Comparison of ENCODE assay signal across 8 mouse cellular contexts in the genomic region with DNA sequence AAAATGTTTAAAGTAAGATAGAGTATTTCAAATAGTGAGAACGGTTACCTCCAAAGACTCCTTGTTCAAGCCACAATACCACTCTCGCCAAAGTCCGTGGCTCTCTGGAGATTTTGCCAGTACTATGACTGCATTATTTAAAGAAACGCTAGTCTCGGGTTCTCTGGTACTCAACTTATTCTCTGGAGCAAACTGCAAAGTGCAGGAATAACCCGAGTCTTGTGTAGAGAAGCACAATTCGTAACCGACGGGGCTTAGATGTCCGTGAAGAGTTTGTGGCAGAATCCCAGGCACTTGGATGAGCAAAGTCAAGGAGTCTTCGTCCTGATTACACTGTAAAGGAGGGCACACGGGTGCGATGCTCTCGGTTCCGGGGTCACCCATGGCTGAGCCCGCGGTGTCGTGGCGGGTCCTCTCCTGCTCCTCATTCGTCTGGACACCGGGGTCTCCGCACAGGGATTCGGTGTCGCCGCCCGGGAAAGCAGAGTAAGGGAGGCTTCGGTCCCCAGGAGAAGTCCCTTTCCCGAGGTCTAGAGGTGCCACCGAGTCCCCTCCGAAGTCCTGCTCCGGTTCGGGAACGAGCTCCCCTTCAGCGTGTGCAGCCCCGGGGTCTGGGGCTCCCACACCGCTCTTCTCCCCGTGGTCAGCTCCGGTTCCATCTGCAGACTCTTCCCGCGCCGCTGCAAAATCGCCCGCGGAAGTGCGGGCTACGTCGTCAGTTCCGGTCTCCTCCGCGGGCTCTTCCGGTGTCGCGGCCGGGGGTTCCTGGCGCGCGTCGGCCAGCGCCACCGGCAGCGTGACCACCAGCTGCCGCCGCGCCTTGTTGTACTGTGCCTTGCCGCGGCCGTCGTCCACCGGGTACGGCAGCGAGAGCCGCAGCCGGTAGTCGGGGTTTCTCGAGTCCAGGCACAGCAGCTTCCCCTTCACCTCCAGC. TPM values are rescaled to one million over a fixed set of nuclear protein-coding genes. Genes with fewer than 3 reads are reported as not detected.
DNase-seq lines count a peak whose midpoint lies in the region; ATAC-seq and TF ChIP-seq lines count a peak whose summit lies in the region.

Gm49383 (minus strand) TSS at position 661 of the 934 bp plus-strand sequence.

- intact Hi-C loops in heart, postnatal 14 days (cut with DNase I), result loop anchor here (5.0 kb wide), 1 partner anchor 46 kb away; the partner anchor contains the start of gene Klhdc1

- H3K27ac ChIP-seq in MEL (ENCODE audit: control insufficient read depth, low read depth, low read length), result peak within 1 kb of the TSS; percentile 57
- peak within 1 kb of the TSS; percentile 86 for H3K27ac ChIP-seq in forebrain, embryonic 14.5 days (ENCODE audit: low read depth, low read length)
- H3K27ac ChIP-seq in lung, embryonic 16.5 days (ENCODE audit: low read length), result peak within 1 kb of the TSS; percentile 86

- H3K9ac ChIP-seq in MEL (ENCODE audit: control insufficient read depth, low read depth, low read length, poor library complexity, severe bottlenecking), result peak within 1 kb of the TSS; percentile 72
- H3K9ac ChIP-seq in forebrain, embryonic 14.5 days (ENCODE audit: low read length), result peak within 1 kb of the TSS; percentile 87
- H3K9ac ChIP-seq in lung, embryonic 16.5 days (ENCODE audit: low read length), result peak within 1 kb of the TSS; percentile 84

- H3K4me1 ChIP-seq in MEL (ENCODE audit: control insufficient read depth in 1 of 2, insufficient read depth in 2 of 2, low read length in 2 of 2), result peaks cover 2 to 18% of the 10 kb centered on the region in 2 experiments
- peaks cover 11% of the 10 kb centered on the region for H3K4me1 ChIP-seq in forebrain, embryonic 14.5 days (ENCODE audit: control insufficient read depth, insufficient read depth, low read length)
- peaks cover 21% of the 10 kb centered on the region for H3K4me1 ChIP-seq in lung, embryonic 16.5 days (replicated peaks; ENCODE audit: control insufficient read depth, insufficient read depth, low read length)

- WGBS in forebrain, embryonic 14.5 days, result under 1% methylated on average over 75 of the region's 75 CpGs
- under 1% methylated on average over 75 of the region's 75 CpGs for WGBS in lung, embryonic 16.5 days

- H3K4me2 ChIP-seq in forebrain, embryonic 14.5 days (ENCODE audit: low read length), result peak within 1 kb of the TSS; percentile 96
- peak within 1 kb of the TSS; percentile 99 for H3K4me2 ChIP-seq in lung, embryonic 16.5 days (ENCODE audit: low read depth, low read length)

- no peaks in the 10 kb centered on the region for H3K9me3 ChIP-seq in MEL (replicated peaks; ENCODE audit: insufficient read depth, low read length)
- H3K9me3 ChIP-seq in forebrain, embryonic 14.5 days (replicated peaks; ENCODE audit: control insufficient read depth, low read length), result no peaks in the 10 kb centered on the region
- no peaks in the 10 kb centered on the region for H3K9me3 ChIP-seq in lung, embryonic 16.5 days (ENCODE audit: control insufficient read depth, low read length)

- peak within 1 kb of the TSS; percentile 68 to 89 for H3K4me3 ChIP-seq in MEL (ENCODE audit: control insufficient read depth in 1 of 2, insufficient read depth in 1 of 2, low read depth in 2 of 2, low read length in 2 of 2)
- peak within 1 kb of the TSS; percentile 83 for H3K4me3 ChIP-seq in forebrain, embryonic 14.5 days (ENCODE audit: low read depth, low read length)
- peak within 1 kb of the TSS; percentile 98 for H3K4me3 ChIP-seq in lung, embryonic 16.5 days (ENCODE audit: low read length)

- 0 out of 4 replicates have a peak, but pooled peaks of 1 of the 2 experiments have one; percentile 7 for TF ChIP-seq EP300 in MEL (IDR thresholded peaks at IDR 0.05; ENCODE audit: low read depth in 1 of 2, low read length in 2 of 2)

- peaks cover 45% of the 10 kb centered on the region for H3K79me2 ChIP-seq in MEL (ENCODE audit: control insufficient read depth, insufficient read depth, low read length, poor library complexity)

- no peaks in the 10 kb centered on the region for H3K27me3 ChIP-seq in MEL (ENCODE audit: control insufficient read depth in 1 of 2, insufficient read depth in 2 of 2, low read length in 2 of 2)
- no peaks in the 10 kb centered on the region for H3K27me3 ChIP-seq in forebrain, embryonic 14.5 days (replicated peaks; ENCODE audit: control insufficient read depth, insufficient read depth, low read length)
- H3K27me3 ChIP-seq in lung, embryonic 16.5 days (ENCODE audit: control insufficient read depth, insufficient read depth, low read depth, low read length), result no peaks in the 10 kb centered on the region

- TF ChIP-seq POLR2A in MEL (IDR thresholded peaks at IDR 0.05; ENCODE audit: control insufficient read depth in 1 of 2, insufficient read depth in 1 of 2, low read depth in 1 of 2, low read length in 2 of 2, poor library complexity in 1 of 2), result peak; percentile 93 to 94

- peak; percentile 84 for DNase-seq in MEL (ENCODE audit: low read depth, low spot score)
- peak; percentile 85 for DNase-seq in forebrain, embryonic 14.5 days (ENCODE audit: low spot score)
- DNase-seq in heart, postnatal 14 days, result peak; percentile 77 to 80
- peak; percentile 63 to 64 for DNase-seq in layer of hippocampus, adult 18-20 months (ENCODE audit: low spot score in 2 of 2)
- peak; percentile 38 for DNase-seq in ovary, adult 18-20 months (ENCODE audit: low spot score)
- peak; percentile 25 to 45 for DNase-seq in thymus, postnatal 10 days (ENCODE audit: low spot score in 2 of 2)

- peak; percentile 89 for ATAC-seq in cerebellum, adult (ENCODE audit: insufficient number of reproducible peaks, low FRiP score, low TSS enrichment)
- peak; percentile 86 for ATAC-seq in forebrain, embryonic 14.5 days
- ATAC-seq in lung, embryonic 16.5 days (ENCODE audit: low read depth), result peak; percentile 86

- TF ChIP-seq RAD21 in MEL (IDR thresholded peaks at IDR 0.05; ENCODE audit: low read depth, low read length), result no peak

- peaks cover 12 to 28% of the 10 kb centered on the region in 2 experiments for H3K36me3 ChIP-seq in MEL (ENCODE audit: control insufficient read depth in 1 of 2, insufficient read depth in 2 of 2, low read length in 2 of 2)
- peaks cover 20% of the 10 kb centered on the region for H3K36me3 ChIP-seq in forebrain, embryonic 14.5 days (ENCODE audit: control insufficient read depth, insufficient read depth, low read length)
- peaks cover 6% of the 10 kb centered on the region; the same call in 1 of the 2 replicates for H3K36me3 ChIP-seq in lung, embryonic 16.5 days (ENCODE audit: control insufficient read depth, insufficient read depth, low read length)

- no peak for TF ChIP-seq CTCF in MEL (IDR thresholded peaks at IDR 0.05 in 2 of 3, conservative IDR thresholded peaks at IDR 0.05 in 1 of 3; ENCODE audit: control insufficient read depth in 1 of 3, insufficient read depth in 1 of 3, low read depth in 2 of 3, low read length in 3 of 3, poor library complexity in 1 of 3, severe bottlenecking in 1 of 3)

TF ChIP-seq in MEL, 35 proteins besides CTCF, POLR2A, EP300 and RAD21:
- TF ChIP-seq MAX (IDR thresholded peaks at IDR 0.05; ENCODE audit: low read length) (peak; percentile 67), NRF1 (IDR thresholded peaks at IDR 0.05; ENCODE audit: insufficient read depth, low read depth, low read length, poor library complexity, severe bottlenecking) (0 out of 2 replicates have a peak, but pooled peaks have one; percentile 26), NELFE (IDR thresholded peaks at IDR 0.05; ENCODE audit: low read depth, low read length) (peak; percentile 96), POLR2AphosphoS2 (IDR thresholded peaks at IDR 0.05; ENCODE audit: low read length) (peak; percentile 77), TCF12 (IDR thresholded peaks at IDR 0.05; ENCODE audit: low read depth, low read length) (peak; percentile 58), CHD2 (IDR thresholded peaks at IDR 0.05; ENCODE audit: low read length) (no peak), MXI1 (IDR thresholded peaks at IDR 0.05; ENCODE audit: low read depth, low read length) (peak; percentile 67), MAZ (IDR thresholded peaks at IDR 0.05; ENCODE audit: low read depth, low read length) (peak; percentile 63; the same call in 1 of the 2 replicates), RCOR1 (IDR thresholded peaks at IDR 0.05; ENCODE audit: low read depth, low read length) (no peak; the same call in 1 of the 2 replicates), USF1 (IDR thresholded peaks at IDR 0.05; ENCODE audit: low read depth, low read length) (no peak), ZMIZ1 (IDR thresholded peaks at IDR 0.05; ENCODE audit: low read depth, low read length) (peak; percentile 89), HCFC1 (IDR thresholded peaks at IDR 0.05; ENCODE audit: low read depth, low read length) (peak; percentile 84), E2F4 (IDR thresholded peaks at IDR 0.05; ENCODE audit: borderline replicate concordance, low read depth, low read length) (peak; percentile 81; the same call in 1 of the 2 replicates), MYB (IDR thresholded peaks at IDR 0.05; ENCODE audit: low read depth, low read length) (no peak), MAFK (IDR thresholded peaks at IDR 0.05; ENCODE audit: borderline replicate concordance, low read depth, low read length) (no peak), ETS1 (IDR thresholded peaks at IDR 0.05; ENCODE audit: low read depth, low read length) (peak; percentile 52; the same call in 1 of the 2 replicates), TBP (IDR thresholded peaks at IDR 0.05; ENCODE audit: low read depth, low read length) (no peak), MEF2A (IDR thresholded peaks at IDR 0.05; ENCODE audit: extremely low read depth, insufficient replicate concordance, low read depth, low read length, poor library complexity, severe bottlenecking) (no peak), SIN3A (IDR thresholded peaks at IDR 0.05; ENCODE audit: low read length) (peak; percentile 82), ELF1 (IDR thresholded peaks at IDR 0.05; ENCODE audit: low read depth, low read length) (peak; percentile 89), GABPA (IDR thresholded peaks at IDR 0.05; ENCODE audit: low read depth, low read length) (no peak)

RNA-seq across cellular contexts. Expression of gene Gm49383, which starts in this region (rescaled TPM):
- 25.2 and 27.5 TPM in 2 replicates for total RNA-seq in MEL (2012; rRNA removed)
- 10 to 100 TPM in 1 of 2 experiments, not detected in 1; 28.8 TPM for polyA plus RNA-seq in MEL (2012; ENCODE audit: insufficient read depth in 1 of 2, insufficient read length in 2 of 2, low read depth in 1 of 2, low replicate concordance in 2 of 2, missing spikeins in 1 of 2)
- 22.7 and 26.1 TPM in 2 replicates for polyA plus RNA-seq in forebrain, embryonic 14.5 days (2014; fragmentation: Nextera tagmentation; extraction: Ambion mirVana)
- total RNA-seq in heart, postnatal 14 days (2021), result 1 to 10 TPM; 2.9 to 4.1 TPM
- 1 to 10 TPM; 5.0 to 5.4 TPM for total RNA-seq in layer of hippocampus, adult 18-20 months (2021)
- polyA plus RNA-seq in lung, embryonic 16.5 days (2015; fragmentation: Nextera tagmentation; extraction: Ambion mirVana), result 27.7 and 28.2 TPM in 2 replicates

Comparison
In these comparisons a context has a peak if more than half of its experiments do, and no peak if none do; other contexts are left out.
1. Peak in every context shown above with its lines: DNase-seq, ATAC-seq, H3K4me3 ChIP-seq and H3K27ac ChIP-seq.
2. DNase-seq: peak in every context shown above with its lines; median percentile 85 in forebrain, embryonic 14.5 days; 84 in MEL; 78 in heart, postnatal 14 days; 64 in layer of hippocampus, adult 18-20 months; 38 in ovary, adult 18-20 months; 35 in thymus, postnatal 10 days.